Mouse (Mus musculus) Muller cell, postnatal 12 days (primary cell): ENCODE measurements around the gene 9030624G23Rik.
"Not testable (repeated sequence)": the region's sequence is repeated elsewhere in the genome, so short reads cannot be mapped to it uniquely, and the experiment has no call there.

Experiments
- DNase-seq: peaks from one replicate; pipeline ENCODE4 v3.0.0-alpha.2; 2015; ENCODE audit errors: inconsistent ontology term

Gene 9030624G23Rik

GRCm38 (mm10) chr12:24097108-24097520 lies at the start of gene 9030624G23Rik:
TSS of gene 9030624G23Rik (minus strand) at chr12:24097246.
- peak; percentile 57 for DNase-seq

- not testable (repeated sequence) for DNase-seq
Observed at GRCm38 (mm10) chr12:24083096-24083495, 13.9 kb downstream of the 9030624G23Rik start.
